Mouse (Mus musculus): ENCODE data around the gene Parvb.

- no peak for TF ChIP-seq CTCF (IDR thresholded peaks at IDR 0.05; ENCODE audit: low read depth, low read length)
- no peak for TF ChIP-seq POLR2A (IDR thresholded peaks at IDR 0.05; ENCODE audit: insufficient read depth, low read length)
Measured at GRCm38 (mm10) chr15:84276066-84276465, 44.2 kb downstream of the Parvb start.
